Mouse (Mus musculus): ENCODE data around the gene Hoxa6.

- TF ChIP-seq POLR2A (IDR thresholded peaks at IDR 0.05; ENCODE audit: borderline replicate concordance, extremely low read depth, insufficient read depth, insufficient read length, poor library complexity, severe bottlenecking) (no peak), CTCF (IDR thresholded peaks at IDR 0.05; ENCODE audit: borderline replicate concordance, extremely low read depth, insufficient read depth, insufficient read length) (no peak)
Observed at GRCm38 (mm10) chr6:52252016-52252774, 43.7 kb upstream of the Hoxa6 start.
